Mouse (Mus musculus) limb, embryonic 15.5 days (tissue): ENCODE results near the gene Smyd3. TPM values are rescaled to one million over a fixed set of nuclear protein-coding genes. Genes with fewer than 3 reads are reported as not detected.

Source experiments
- ATAC-seq: fragments of 200-750 bp; cut with Nextera tagmentation; 2 replicates; pipeline ENCODE4 v1.8.0; 2017; ENCODE audit warnings: low read depth, moderate TSS enrichment; ENCODE audit not compliant: insufficient number of reproducible peaks, low FRiP score, low TSS enrichment
- H3K27ac ChIP-seq: fragments of 300-500 bp; sonication (generic); 2 replicates; pipeline ENCODE4 v1.5.1; 2015; ENCODE audit warnings: moderate library complexity, mild to moderate bottlenecking, inconsistent platforms
- H3K27me3 ChIP-seq: fragments of 300-500 bp; sonication (generic); 2 replicates; pipeline ENCODE4 v1.6.1; 2015; ENCODE audit warnings: inconsistent platforms
- H3K36me3 ChIP-seq: fragments of 300-500 bp; sonication (generic); 2 replicates; pipeline ENCODE4 v1.6.1; 2015; ENCODE audit warnings: inconsistent platforms
- H3K4me1 ChIP-seq: fragments of 300-500 bp; sonication (generic); 2 replicates; pipeline ENCODE4 v1.6.1; 2015; ENCODE audit warnings: inconsistent platforms
- H3K4me2 ChIP-seq: fragments of 300-500 bp; sonication (generic); 2 replicates; pipeline ENCODE4 v1.6.1; 2015; ENCODE audit warnings: mild to moderate bottlenecking, inconsistent platforms
- H3K4me3 ChIP-seq: fragments of 300-500 bp; sonication (generic); 2 replicates; pipeline ENCODE4 v1.5.1; 2015; ENCODE audit warnings: mild to moderate bottlenecking, inconsistent platforms
- H3K9ac ChIP-seq: fragments of 300-500 bp; sonication (generic); 2 replicates; pipeline ENCODE4 v1.6.1; 2015; ENCODE audit warnings: inconsistent platforms
- H3K9me3 ChIP-seq: fragments of 300-500 bp; sonication (generic); 2 replicates; pipeline ENCODE4 v1.6.1; 2016; ENCODE audit warnings: inconsistent platforms
- WGBS: fragments of 180-500 bp; shearing (Covaris S2); methylation state at CpG from one replicate; pipeline ENCODE4 v1.1.7; 2015; 5-methylcytosine and 5-hydroxymethylcytosine counted together
- polyA plus RNA-seq: library from polyadenylated mRNA; unstranded; fragments of >200 nt; fragmentation: Nextera tagmentation; extraction: Ambion mirVana; gene quantifications from 2 replicates; pipeline ENCODE4 v1.2.1, GENCODE M21; 2015

The Smyd3 gene
- polyA plus RNA-seq, 1 experiment from 2014 or later: 19.2 TPM

- Histone ChIP-seq H3K4me3 (no peak overlapping the region), H3K9ac (no peak overlapping the region), H3K4me1 (no peaks in the 10 kb centered on the region), H3K9me3 (no peaks in the 10 kb centered on the region), H3K36me3 (no peaks in the 10 kb centered on the region), H3K4me2 (no peak overlapping the region), H3K27ac (no peak overlapping the region), H3K27me3 (no peaks in the 10 kb centered on the region)
- no peak for ATAC-seq
- whole genome bisulfite sequencing: 33% methylated on average over 7 of the region's 7 CpGs
Observed at GRCm38 (mm10) chr1:179237989-179238388, 279.9 kb downstream of the Smyd3 start.

- H3K27ac ChIP-seq: no peak overlapping the region
- H3K4me3 ChIP-seq: no peak overlapping the region
- WGBS: 72% methylated on average over 8 of the region's 8 CpGs
- H3K27me3 ChIP-seq: no peaks in the 10 kb centered on the region
- no peak overlapping the region for H3K4me2 ChIP-seq
- H3K9me3 ChIP-seq: no peaks in the 10 kb centered on the region
- no peak overlapping the region for H3K9ac ChIP-seq
- no peak for ATAC-seq
- no peaks in the 10 kb centered on the region for H3K36me3 ChIP-seq
- H3K4me1 ChIP-seq: no peaks in the 10 kb centered on the region
Observed at GRCm38 (mm10) chr1:179236217-179236840, 281.5 kb downstream of the Smyd3 start.

DNA sequence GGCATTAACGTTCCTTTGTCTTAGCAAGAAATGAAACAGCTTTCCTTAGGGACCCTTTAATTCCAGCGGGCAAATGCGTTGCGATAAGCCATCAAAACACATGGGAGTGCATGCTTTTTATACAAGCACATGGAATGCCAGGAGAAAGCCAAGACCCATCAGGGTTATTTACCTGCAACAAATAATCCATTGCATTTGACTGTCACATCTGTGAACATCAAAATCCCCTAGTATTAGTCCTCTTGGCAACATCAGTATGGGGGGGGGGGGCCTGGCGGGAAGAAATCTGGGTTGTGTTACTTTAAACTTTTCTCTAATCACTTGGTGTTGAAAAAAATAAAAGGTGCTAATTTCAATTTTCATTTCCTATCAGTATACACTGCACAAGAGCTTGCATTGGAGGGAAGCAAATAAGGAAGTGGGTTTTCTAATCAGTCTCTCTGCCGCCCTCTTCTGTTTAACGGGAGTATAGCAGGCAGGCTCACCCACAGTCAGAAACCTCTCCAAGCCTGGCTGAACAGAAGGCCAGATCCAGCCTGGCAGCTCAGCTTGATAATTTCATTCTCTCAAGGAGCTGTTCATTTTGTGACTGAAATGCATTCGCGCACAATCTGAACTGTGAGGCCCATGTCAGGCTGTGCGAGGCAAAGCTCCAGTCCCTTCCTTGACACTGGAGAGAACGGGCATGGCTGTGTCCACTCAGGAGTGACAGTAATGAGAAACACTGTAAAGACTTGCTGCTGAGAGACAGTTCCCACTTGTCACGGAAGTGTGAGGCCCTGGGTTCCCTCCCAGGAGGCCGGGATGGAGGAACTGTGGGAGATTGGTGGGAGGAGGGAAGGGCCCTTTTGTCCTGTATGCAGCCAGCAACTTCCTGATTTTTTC is 285.8 kb downstream of the Smyd3 start:
- ATAC-seq: no peak
- WGBS: 33% methylated on average over 13 of the region's 13 CpGs
- H3K9ac ChIP-seq: no peak overlapping the region

GRCm38 (mm10) chr1:179229515-179229914 is 288.3 kb downstream of the Smyd3 start:
- WGBS: 67% methylated on average over 3 of the region's 3 CpGs
- H3K9ac ChIP-seq: no peak overlapping the region
- H3K9me3 ChIP-seq: no peaks in the 10 kb centered on the region
- no peak overlapping the region for H3K4me3 ChIP-seq
- H3K36me3 ChIP-seq: no peaks in the 10 kb centered on the region
- H3K4me2 ChIP-seq: no peak overlapping the region
- H3K27ac ChIP-seq: no peak overlapping the region
- peaks cover 2% of the 10 kb centered on the region; the same call in 1 of the 2 replicates for H3K4me1 ChIP-seq
- no peaks in the 10 kb centered on the region for H3K27me3 ChIP-seq
- no peak for ATAC-seq

More for the DNA sequence above, 285.8 kb downstream of the Smyd3 start:
- Histone ChIP-seq H3K4me2 (no peak overlapping the region), H3K4me1 (peaks cover 2% of the 10 kb centered on the region; the same call in 1 of the 2 replicates), H3K27ac (no peak overlapping the region), H3K27me3 (no peaks in the 10 kb centered on the region), H3K36me3 (no peaks in the 10 kb centered on the region), H3K9me3 (no peaks in the 10 kb centered on the region), H3K4me3 (no peak overlapping the region)

GRCm38 (mm10) chr1:179220290-179220689 is 297.6 kb downstream of the Smyd3 start:
- Histone ChIP-seq H3K4me3 (no peak overlapping the region), H3K27me3 (no peaks in the 10 kb centered on the region), H3K27ac (no peak overlapping the region), H3K36me3 (no peaks in the 10 kb centered on the region), H3K9me3 (no peaks in the 10 kb centered on the region), H3K4me1 (no peaks in the 10 kb centered on the region), H3K4me2 (no peak overlapping the region), H3K9ac (no peak overlapping the region)
- no peak for ATAC-seq
- 41% methylated on average over 1 of the region's 1 CpGs for WGBS

DNA sequence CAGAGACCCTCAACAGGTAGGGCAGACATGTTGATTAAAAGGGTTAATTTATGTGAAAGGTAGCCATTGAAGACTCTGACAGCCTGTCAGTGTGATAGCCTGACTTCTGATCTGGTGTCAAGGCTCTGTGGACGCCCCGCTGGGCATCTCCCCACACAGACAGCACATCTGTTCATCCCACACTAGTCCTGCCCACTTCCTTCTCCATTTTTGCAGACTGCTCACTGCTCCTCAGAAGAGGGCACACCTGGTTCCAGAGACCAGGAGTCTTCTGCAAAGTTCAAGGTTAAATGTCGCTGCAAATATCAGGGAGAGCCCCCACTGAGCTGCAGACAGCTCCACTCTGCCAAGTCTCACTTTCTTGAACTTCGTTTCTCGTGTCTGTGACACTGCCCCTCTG is 299.8 kb downstream of the Smyd3 start:
- H3K9me3 ChIP-seq: no peaks in the 10 kb centered on the region
- H3K4me2 ChIP-seq: no peak overlapping the region
- no peak overlapping the region for H3K27ac ChIP-seq
- H3K9ac ChIP-seq: no peak overlapping the region
- no peaks in the 10 kb centered on the region for H3K4me1 ChIP-seq
- 48% methylated on average over 5 of the region's 5 CpGs for WGBS
- no peak overlapping the region for H3K4me3 ChIP-seq
- no peaks in the 10 kb centered on the region for H3K36me3 ChIP-seq
- ATAC-seq: no peak
- no peaks in the 10 kb centered on the region for H3K27me3 ChIP-seq

GRCm38 (mm10) chr1:179217036-179217435 is 300.8 kb downstream of the Smyd3 start:
- no peaks in the 10 kb centered on the region for H3K27me3 ChIP-seq
- no peak overlapping the region for H3K27ac ChIP-seq
- no peak overlapping the region for H3K4me3 ChIP-seq
- 41% methylated on average over 4 of the region's 4 CpGs for WGBS
- H3K9ac ChIP-seq: no peak overlapping the region
- H3K36me3 ChIP-seq: no peaks in the 10 kb centered on the region
- no peak overlapping the region for H3K4me2 ChIP-seq
- no peak for ATAC-seq
- H3K4me1 ChIP-seq: 0 out of 2 replicates have a peak, but pooled peaks cover 4% of the 10 kb centered on the region
- H3K9me3 ChIP-seq: no peaks in the 10 kb centered on the region

DNA sequence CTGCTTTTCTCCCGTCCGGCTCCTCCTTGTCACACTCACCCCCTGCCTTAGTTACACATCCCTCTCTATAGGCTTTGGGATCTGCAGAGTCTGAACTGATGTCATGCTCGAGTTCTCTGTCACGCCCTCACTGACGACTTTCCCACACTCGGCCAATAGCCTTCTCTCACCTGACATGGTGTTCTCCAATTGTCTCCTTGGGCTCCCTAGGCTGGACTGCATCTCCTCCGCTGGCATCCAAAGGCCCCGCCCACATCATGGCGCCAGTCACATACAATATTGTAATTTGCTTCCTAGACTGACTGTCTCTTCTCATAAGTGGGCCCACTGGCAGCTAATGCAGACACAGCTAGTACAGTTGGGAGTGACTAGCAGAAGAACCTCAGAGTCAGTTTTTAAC is 304.5 kb downstream of the Smyd3 start:
- Histone ChIP-seq H3K4me1 (0 out of 2 replicates have a peak, but pooled peaks cover 4% of the 10 kb centered on the region), H3K9ac (no peak overlapping the region), H3K4me2 (no peak overlapping the region), H3K4me3 (no peak overlapping the region), H3K9me3 (no peaks in the 10 kb centered on the region), H3K27me3 (peaks cover 3% of the 10 kb centered on the region), H3K36me3 (no peaks in the 10 kb centered on the region), H3K27ac (no peak overlapping the region)
- ATAC-seq: no peak
- WGBS: 91% methylated on average over 9 of the region's 9 CpGs

DNA sequence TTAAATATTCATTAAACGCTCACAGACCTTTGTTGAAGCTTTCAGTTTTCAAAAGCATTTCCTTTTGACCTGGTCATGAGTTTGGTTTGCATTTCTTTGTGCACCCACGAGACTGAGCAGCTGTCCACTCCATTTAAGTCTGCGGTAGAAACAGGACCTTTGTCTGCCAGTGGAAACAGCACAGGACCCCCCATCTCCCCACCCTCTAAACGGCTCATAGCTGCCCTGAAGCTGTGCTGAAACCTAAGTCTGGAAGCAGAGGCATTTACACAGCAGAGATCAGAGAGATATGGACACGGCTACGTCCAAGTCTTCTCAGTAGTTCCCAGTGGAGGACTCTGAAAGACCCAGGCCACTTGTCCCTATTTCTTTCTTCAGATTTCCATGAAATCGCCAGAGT is 305.5 kb downstream of the Smyd3 start:
- ATAC-seq: no peak
- Histone ChIP-seq H3K9ac (no peak overlapping the region), H3K27me3 (peaks cover 9% of the 10 kb centered on the region), H3K4me2 (no peak overlapping the region), H3K36me3 (no peaks in the 10 kb centered on the region), H3K9me3 (no peaks in the 10 kb centered on the region), H3K27ac (no peak overlapping the region), H3K4me1 (0 out of 2 replicates have a peak, but pooled peaks cover 4% of the 10 kb centered on the region), H3K4me3 (no peak overlapping the region)
- WGBS: 38% methylated on average over 7 of the region's 7 CpGs

- H3K4me2 ChIP-seq: no peak overlapping the region
- no peak overlapping the region for H3K27ac ChIP-seq
- no peak for ATAC-seq
- H3K36me3 ChIP-seq: no peaks in the 10 kb centered on the region
- no peaks in the 10 kb centered on the region for H3K9me3 ChIP-seq
- H3K27me3 ChIP-seq: peaks cover 9% of the 10 kb centered on the region
- 79% methylated on average over 4 of the region's 4 CpGs for WGBS
- H3K4me3 ChIP-seq: no peak overlapping the region
- no peak overlapping the region for H3K9ac ChIP-seq
- H3K4me1 ChIP-seq: 0 out of 2 replicates have a peak, but pooled peaks cover 4% of the 10 kb centered on the region
Observed at GRCm38 (mm10) chr1:179211313-179211712, 306.5 kb downstream of the Smyd3 start.

GRCm38 (mm10) chr1:179207846-179208595 is 309.8 kb downstream of the Smyd3 start:
- whole genome bisulfite sequencing: 60% methylated on average over 12 of the region's 12 CpGs
- ATAC-seq: no peak

More at GRCm38 (mm10) chr1:179207846-179208595, 309.8 kb downstream of the Smyd3 start:
- Histone ChIP-seq H3K9me3 (no peaks in the 10 kb centered on the region), H3K9ac (no peak overlapping the region), H3K27ac (no peak overlapping the region), H3K27me3 (peaks cover 9% of the 10 kb centered on the region), H3K36me3 (no peaks in the 10 kb centered on the region), H3K4me2 (no peak overlapping the region), H3K4me3 (no peak overlapping the region), H3K4me1 (0 out of 2 replicates have a peak, but pooled peaks cover 6% of the 10 kb centered on the region)
